Mouse (Mus musculus) brain, adult 10 weeks (tissue): ENCODE measurements around the gene Gm904. TPM values are rescaled to one million over a fixed set of nuclear protein-coding genes. Genes with fewer than 3 reads are reported as not detected.

ENCODE experiments used
- polyA plus RNA-seq: library from polyadenylated mRNA; stranded (reverse); fragments of 350-450 nt; fragmentation: Illumina TruSeq; extraction: RNeasy Lipid Tissue Mini Kit (QIAGEN cat#74804); gene quantifications from one replicate; pipeline ENCODE4 v1.2.3, GENCODE M21; 2015; ENCODE audit warnings: low read depth, low replicate concordance

The Gm904 gene
- not detected for polyA plus RNA-seq

GRCm38 (mm10) chr13:50642928-50643327 is at the start of gene Gm904:
Gene Gm904 (plus strand): TSS chr13:50643228.

Other genes starting within 250 kb of the Gm904 start
- gene Fbxw17, start 225.4 kb upstream of the Gm904 start, polyA plus RNA-seq: 17.8 TPM
- not detected for gene Gm47429, start 199.3 kb upstream of the Gm904 start, polyA plus RNA-seq
- gene Nutm2, start 175.9 kb upstream of the Gm904 start, polyA plus RNA-seq: not detected
- not detected for gene Gm8765, start 55.1 kb downstream of the Gm904 start, polyA plus RNA-seq